Mouse (Mus musculus) erythroblast, embryonic 14.5 days (primary cell): ENCODE results near the gene Chpf2. TPM values are rescaled to one million over a fixed set of nuclear protein-coding genes. Genes with fewer than 3 reads are reported as not detected.
"Not testable (repeated sequence)": the region's sequence is repeated elsewhere in the genome, so short reads cannot be mapped to it uniquely, and the experiment has no call there.

Experiments
- H3K27me3 ChIP-seq: 2 replicates; pipeline ENCODE4 v1.6.1; 2012; ENCODE audit warnings: inconsistent platforms; ENCODE audit not compliant: control insufficient read depth
- H3K36me3 ChIP-seq: 2 replicates; pipeline ENCODE4 v1.6.1; 2012; ENCODE audit warnings: mild to moderate bottlenecking, inconsistent platforms; ENCODE audit not compliant: control insufficient read depth
- H3K4me1 ChIP-seq: 2 replicates; pipeline ENCODE4 v1.6.1; 2012; ENCODE audit warnings: inconsistent platforms; ENCODE audit not compliant: control insufficient read depth
- H3K4me3 ChIP-seq: replicated peaks from 2 replicates; pipeline ENCODE3; 2012; ENCODE audit warnings: moderate library complexity, mild to moderate bottlenecking, inconsistent platforms
- H3K9me3 ChIP-seq: 2 replicates; pipeline ENCODE4 v1.6.1; 2012; ENCODE audit warnings: low read length, inconsistent platforms, mixed read lengths; ENCODE audit not compliant: control insufficient read depth
- GATA1 ChIP-seq: IDR thresholded peaks from 2 replicates; pipeline ENCODE4 v1.6.1; 2012; ENCODE audit warnings: low read length, inconsistent platforms, mixed read lengths
- TAL1 ChIP-seq: IDR thresholded peaks from 3 replicates; pipeline ENCODE4 v1.6.1; 2012; ENCODE audit warnings: low read length, inconsistent platforms, mixed read lengths
- polyA plus RNA-seq: library from polyadenylated mRNA; stranded (reverse); fragments of >175 nt; gene quantifications from 2 replicates; pipeline ENCODE4 v1.2.3, GENCODE M21; 2012

Gene Chpf2
- polyA plus RNA-seq, 1 experiment = 0.89 TPM

GRCm38 (mm10) chr5:24553621-24554244 is 32.8 kb upstream of the Chpf2 start:
- TF ChIP-seq TAL1 (no peak), GATA1 (no peak)
- no peaks in the 10 kb centered on the region for H3K9me3 ChIP-seq
- no peaks in the 10 kb centered on the region for H3K4me1 ChIP-seq
- H3K4me3 ChIP-seq = no peak overlapping the region
- no peaks in the 10 kb centered on the region for H3K36me3 ChIP-seq
- H3K27me3 ChIP-seq = peaks cover 29% of the 10 kb centered on the region

DNA sequence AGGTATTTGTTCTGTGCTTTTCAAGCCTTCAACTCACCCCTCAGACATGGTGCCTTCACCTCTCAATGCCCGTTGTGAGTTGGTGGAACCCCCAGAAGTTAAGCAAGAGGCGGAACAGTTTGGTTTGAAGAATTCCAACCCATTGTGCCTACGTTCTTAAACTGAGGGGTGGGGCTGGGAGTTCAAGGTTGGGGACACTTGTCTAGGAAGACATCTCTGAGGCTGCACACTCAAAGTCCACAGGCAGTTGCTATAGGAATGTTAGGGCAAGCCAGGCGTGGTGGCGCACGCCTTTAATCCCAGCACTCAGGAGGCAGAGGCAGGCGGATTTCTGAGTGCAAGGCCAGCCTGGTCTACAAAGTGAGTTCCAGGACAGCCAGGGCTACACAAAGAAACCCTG is 31.2 kb upstream of the Chpf2 start:
- H3K27me3 ChIP-seq = peaks cover 21% of the 10 kb centered on the region
- H3K4me3 ChIP-seq = not testable (repeated sequence)

GRCm38 (mm10) chr5:24556709-24557108 is 29.8 kb upstream of the Chpf2 start, which contains the start of gene 4931409K22Rik:
Gene 4931409K22Rik (minus strand): TSS chr5:24556809.
- H3K36me3 ChIP-seq = no peaks in the 10 kb centered on the region
- peaks cover 9% of the 10 kb centered on the region for H3K27me3 ChIP-seq
- no peaks in the 10 kb centered on the region for H3K4me1 ChIP-seq
- TF ChIP-seq TAL1 = no peak
- TF ChIP-seq GATA1 = no peak
- H3K4me3 ChIP-seq = no peak within 1 kb of the TSS
- H3K9me3 ChIP-seq = no peaks in the 10 kb centered on the region

More for the DNA sequence above, 31.2 kb upstream of the Chpf2 start:
- not testable (repeated sequence) for H3K36me3 ChIP-seq, H3K4me1 ChIP-seq, H3K9me3 ChIP-seq

DNA sequence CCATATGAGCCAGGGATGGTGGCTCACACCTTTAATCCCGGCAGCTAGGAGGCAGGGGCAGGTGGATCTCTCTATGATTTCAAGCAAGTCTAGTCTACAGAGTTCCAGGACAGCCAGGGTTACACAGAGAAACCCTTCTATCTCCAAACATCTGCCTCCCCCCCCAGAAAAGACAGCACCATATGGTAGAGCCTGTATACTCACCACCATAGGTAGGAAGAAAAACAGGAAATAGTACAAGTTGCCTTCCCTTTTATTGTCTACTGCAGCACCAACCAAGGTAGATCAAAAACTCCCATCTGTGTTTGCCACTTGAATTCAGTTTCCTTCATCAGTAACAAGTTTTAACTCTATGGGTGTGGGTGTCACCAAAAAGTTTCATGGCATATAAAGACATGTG is 10.6 kb upstream of the Chpf2 start:
- TF ChIP-seq TAL1 (no peak), GATA1 (no peak)
- Histone ChIP-seq H3K36me3 (peaks cover 51% of the 10 kb centered on the region), H3K27me3 (no peaks in the 10 kb centered on the region), H3K4me1 (peaks cover 29% of the 10 kb centered on the region), H3K9me3 (no peaks in the 10 kb centered on the region), H3K4me3 (peak overlapping the region; percentile 72)

DNA sequence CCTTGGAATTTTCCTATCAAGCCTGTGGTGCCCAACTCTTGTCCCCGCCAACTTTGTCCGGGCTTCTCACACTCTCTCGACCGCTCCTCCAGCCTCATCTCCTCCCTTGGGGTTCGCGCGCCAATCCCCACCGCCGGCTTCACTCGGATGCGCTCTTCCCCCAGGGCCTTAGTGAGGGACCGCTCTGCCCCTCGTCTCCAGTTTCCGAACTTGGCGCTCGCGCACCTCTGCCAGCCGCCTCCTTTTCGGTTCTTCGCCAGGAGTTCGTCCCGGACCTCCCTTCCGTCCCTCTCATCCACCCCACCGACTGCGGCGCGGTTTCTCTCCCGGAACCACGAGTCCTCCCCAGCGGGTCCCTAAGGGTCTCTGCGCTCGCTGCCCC is 9.7 kb upstream of the Chpf2 start:
- H3K9me3 ChIP-seq = no peaks in the 10 kb centered on the region
- peak overlapping the region; percentile 72 for H3K4me3 ChIP-seq
- H3K27me3 ChIP-seq = no peaks in the 10 kb centered on the region
- peaks cover 43% of the 10 kb centered on the region for H3K36me3 ChIP-seq
- TF ChIP-seq TAL1 (no peak), GATA1 (no peak)
- H3K4me1 ChIP-seq = peaks cover 29% of the 10 kb centered on the region

- peaks cover 29% of the 10 kb centered on the region for H3K4me1 ChIP-seq
- peaks cover 37% of the 10 kb centered on the region for H3K36me3 ChIP-seq
- peak within 1 kb of the TSS; percentile 72 for H3K4me3 ChIP-seq
- no peaks in the 10 kb centered on the region for H3K27me3 ChIP-seq
- TF ChIP-seq GATA1 (no peak), TAL1 (no peak)
- H3K9me3 ChIP-seq = no peaks in the 10 kb centered on the region
Measured at GRCm38 (mm10) chr5:24577183-24577929, 9.2 kb upstream of the Chpf2 start, which contains the start of gene Abcf2. Gene Abcf2 (minus strand): TSS chr5:24577467.

DNA sequence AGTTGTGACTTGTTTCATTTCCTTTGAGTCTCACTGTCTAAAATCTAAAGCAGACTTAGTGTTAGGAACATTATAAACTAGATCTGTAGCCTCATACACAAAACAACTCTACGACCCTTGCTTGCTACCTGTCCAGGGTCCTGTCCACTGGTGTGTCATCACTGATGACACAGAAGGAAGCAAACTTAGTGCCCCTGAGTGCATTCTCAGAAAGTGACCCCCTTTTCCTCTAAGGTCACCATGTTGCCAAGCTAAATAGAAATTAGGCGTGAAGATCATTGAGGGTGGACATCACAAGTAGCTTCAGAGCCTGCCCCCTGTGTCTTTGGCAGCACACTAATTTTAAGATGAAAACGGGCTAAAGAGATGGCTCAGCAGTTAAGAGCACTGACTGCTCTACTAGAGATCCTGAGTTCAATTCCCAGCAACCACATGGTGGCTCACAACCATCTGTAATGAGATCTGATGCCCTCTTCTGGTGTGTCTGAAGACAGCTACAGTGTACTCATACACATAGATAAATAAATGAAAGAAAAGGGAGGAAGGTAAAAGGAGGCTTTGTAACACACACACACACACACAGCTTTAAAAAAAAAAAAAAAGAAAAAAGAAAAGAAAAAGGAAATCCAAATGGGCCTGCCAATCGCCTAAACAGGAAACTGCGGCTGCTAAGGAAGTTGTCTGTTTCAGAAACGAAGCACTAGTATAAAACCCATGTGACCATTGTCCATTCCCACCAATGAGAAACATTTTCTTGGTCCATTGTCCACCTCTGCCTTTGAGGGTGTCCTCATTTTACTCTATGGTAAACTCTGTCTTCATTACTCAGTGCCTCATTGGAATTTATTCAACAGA is 8.2 kb upstream of the Chpf2 start:
- Histone ChIP-seq H3K36me3 (peaks cover 27% of the 10 kb centered on the region), H3K27me3 (no peaks in the 10 kb centered on the region), H3K9me3 (no peaks in the 10 kb centered on the region), H3K4me1 (peaks cover 29% of the 10 kb centered on the region), H3K4me3 (peak overlapping the region; percentile 72)
- TF ChIP-seq GATA1 = no peak
- TF ChIP-seq TAL1 = no peak

GRCm38 (mm10) chr5:24586106-24586505 is 435 bp upstream of the Chpf2 start:
- Histone ChIP-seq H3K36me3 (peaks cover 30% of the 10 kb centered on the region), H3K4me1 (peaks cover 45% of the 10 kb centered on the region), H3K9me3 (no peaks in the 10 kb centered on the region), H3K27me3 (peaks cover 7% of the 10 kb centered on the region), H3K4me3 (peak overlapping the region; percentile 94)
- TF ChIP-seq TAL1 (no peak), GATA1 (no peak)

GRCm38 (mm10) chr5:24587200-24587577 is 648 bp downstream of the Chpf2 start:
- Histone ChIP-seq H3K4me3 (peak overlapping the region; percentile 94), H3K4me1 (peaks cover 54% of the 10 kb centered on the region), H3K36me3 (peaks cover 32% of the 10 kb centered on the region), H3K27me3 (peaks cover 18% of the 10 kb centered on the region), H3K9me3 (no peaks in the 10 kb centered on the region)
- TF ChIP-seq TAL1 = no peak
- TF ChIP-seq GATA1 = no peak
